Mouse (Mus musculus): ENCODE measurements around the gene Dmgdh.

Gene Dmgdh

GRCm38 (mm10) chr13:93710325-93710724 is 36.1 kb downstream of the Dmgdh start:
- no peak for DNase-seq (ENCODE audit: low spot score)

GRCm38 (mm10) chr13:93711226-93711625 is 37.0 kb downstream of the Dmgdh start:
- no peak for DNase-seq (ENCODE audit: low spot score)

GRCm38 (mm10) chr13:93712362-93712761 is 38.1 kb downstream of the Dmgdh start:
- no peak for DNase-seq (ENCODE audit: low spot score)

DNA sequence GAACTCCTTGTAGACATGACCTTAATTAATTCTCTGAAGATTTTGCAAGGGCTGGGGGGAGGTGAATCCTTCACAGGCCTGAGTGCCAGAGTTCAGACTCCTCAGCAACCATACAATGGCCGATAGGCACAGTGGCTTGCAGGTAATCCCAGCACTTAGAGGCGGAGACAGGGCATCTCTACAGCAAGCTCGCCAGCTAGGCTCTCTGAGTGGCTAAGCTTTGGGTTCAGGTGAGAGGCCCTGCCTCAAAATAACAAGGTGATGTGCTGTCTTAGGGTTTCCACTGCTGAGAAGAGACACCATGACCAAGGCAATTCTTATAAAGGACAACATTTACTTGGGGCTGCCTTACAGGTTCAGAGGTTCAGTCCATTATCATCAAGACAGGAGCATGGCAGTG is 39.6 kb downstream of the Dmgdh start:
- no peak for DNase-seq (ENCODE audit: low spot score)

DNA sequence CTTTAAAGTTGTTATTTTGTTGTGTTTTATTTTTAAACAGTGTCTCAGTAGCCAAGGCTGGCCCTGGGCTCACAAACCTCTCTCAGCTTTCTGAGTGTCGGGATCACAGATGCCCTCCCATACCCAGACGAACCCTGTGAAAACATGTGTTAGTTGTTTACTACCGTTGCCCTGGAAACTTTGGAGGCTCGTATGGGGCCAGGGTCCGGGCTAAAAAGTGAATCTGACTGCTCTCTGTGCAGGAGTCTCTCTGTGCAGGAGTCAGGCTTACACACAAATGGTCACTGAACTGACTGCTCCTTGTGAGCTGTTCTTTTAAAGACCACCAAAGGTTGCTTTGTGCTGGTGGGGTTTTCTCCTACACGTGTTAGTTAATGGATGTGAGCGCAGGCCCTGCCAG is 42.9 kb downstream of the Dmgdh start:
- DNase-seq (ENCODE audit: low spot score): peak; percentile 35

- DNase-seq (ENCODE audit: low spot score): peak; percentile 85
These were observed 44.7 kb downstream of the Dmgdh start for GRCm38 (mm10) chr13:93718948-93719347.

GRCm38 (mm10) chr13:93721916-93722315 is 47.7 kb downstream of the Dmgdh start:
- DNase-seq (ENCODE audit: low spot score): no peak

- no peak for DNase-seq (ENCODE audit: low spot score)
These were observed 49.2 kb downstream of the Dmgdh start for GRCm38 (mm10) chr13:93723455-93723854.

DNA sequence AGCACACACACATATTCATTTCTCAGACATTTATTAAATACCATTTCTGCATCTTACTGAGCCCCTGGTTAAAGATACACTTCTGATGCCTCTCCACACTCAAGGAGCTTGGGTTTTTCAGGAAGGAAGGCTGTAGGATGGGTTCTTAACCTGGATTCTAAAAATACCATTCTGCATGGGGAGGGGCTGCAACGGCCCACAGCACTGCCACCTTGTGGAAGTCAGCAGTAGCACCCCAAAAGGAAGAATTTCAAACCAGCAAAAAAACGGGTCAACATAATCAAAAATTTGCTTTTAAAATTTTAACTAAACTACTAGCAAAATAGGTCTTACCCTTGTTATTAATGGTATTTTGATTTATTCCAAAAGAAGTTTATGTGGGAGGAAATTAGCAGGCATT is 50.0 kb downstream of the Dmgdh start:
- DNase-seq (ENCODE audit: low spot score): no peak

GRCm38 (mm10) chr13:93735131-93735636 is 61.0 kb downstream of the Dmgdh start:
- DNase-seq (ENCODE audit: low spot score): no peak

GRCm38 (mm10) chr13:93744118-93744517 is 69.9 kb downstream of the Dmgdh start:
- DNase-seq (ENCODE audit: low spot score): peak; percentile 29

DNA sequence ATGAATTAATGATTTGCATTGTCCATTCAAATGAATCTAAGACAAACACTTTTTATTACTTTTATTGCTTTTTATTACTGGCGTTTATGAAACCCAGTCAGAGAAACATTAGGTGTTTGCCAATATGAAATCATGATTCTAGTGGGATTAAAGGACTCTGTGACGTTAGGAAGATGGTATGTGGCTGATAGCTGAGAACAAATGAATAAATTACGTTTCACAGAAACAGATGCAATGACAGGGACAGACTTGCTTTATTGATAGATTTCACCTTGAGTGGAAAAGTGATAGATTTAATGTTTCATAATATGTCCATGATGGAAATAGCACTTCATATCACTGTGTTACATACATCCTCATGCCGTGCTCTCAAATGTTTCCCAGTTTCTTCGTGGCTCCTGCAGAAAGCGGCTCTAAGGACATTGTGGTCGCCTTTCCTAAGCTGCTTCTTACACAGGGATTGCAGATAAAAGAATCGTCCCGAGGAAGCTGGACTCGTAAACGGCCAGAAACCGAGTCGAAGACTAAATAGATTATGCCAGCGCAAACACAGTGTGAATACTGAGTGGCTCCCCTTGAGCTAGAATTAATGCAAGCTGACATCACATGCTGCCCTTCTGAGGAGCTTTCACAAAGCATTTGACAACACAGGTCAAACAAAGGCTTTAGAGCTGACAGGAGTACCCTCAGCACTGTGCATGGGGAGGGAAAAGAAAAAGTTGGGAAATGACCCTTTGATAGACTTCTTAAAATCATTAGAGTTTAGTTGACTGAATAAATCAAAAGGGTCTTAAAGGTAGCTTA is 78.6 kb downstream of the Dmgdh start:
- DNase-seq (ENCODE audit: low spot score): peak; percentile 52

DNA sequence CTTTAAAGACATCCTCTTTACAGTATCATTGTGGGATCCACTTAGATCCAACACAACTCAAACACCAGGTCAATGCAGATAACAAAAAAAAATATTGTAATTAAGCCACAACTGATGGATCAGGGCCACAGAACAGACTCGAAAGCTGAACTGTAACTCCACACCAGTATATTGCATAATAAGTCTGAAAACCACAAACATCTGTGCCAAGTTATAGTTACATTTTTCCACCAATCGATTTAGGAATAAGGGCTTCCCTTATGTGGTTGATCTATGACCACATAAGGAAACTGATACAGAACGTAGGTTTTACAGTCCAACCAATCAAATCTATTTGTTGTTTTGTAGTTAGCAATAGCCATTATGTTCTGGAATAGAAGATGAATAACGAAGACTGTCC is 80.9 kb downstream of the Dmgdh start:
- DNase-seq (ENCODE audit: low spot score): no peak

DNA sequence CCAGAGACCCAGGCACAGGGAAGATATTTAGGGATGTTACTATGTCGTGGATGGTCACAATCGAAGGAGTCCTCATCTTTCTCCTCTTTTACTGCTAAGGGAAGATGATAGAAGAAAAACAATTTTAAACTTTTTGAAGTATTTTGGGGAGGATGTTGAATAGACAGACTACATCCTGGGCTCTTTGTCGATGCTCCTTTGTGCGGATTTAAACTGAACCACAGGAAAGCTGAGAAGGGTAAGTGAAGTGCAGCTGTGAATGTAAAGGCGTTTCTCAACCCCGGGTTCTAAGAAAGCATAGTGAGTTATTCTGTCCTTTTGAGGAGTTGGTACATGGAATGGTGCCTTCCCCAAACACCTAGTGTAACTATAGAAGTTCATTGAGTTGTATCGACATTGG is 82.4 kb downstream of the Dmgdh start:
- DNase-seq (ENCODE audit: low spot score): no peak

DNA sequence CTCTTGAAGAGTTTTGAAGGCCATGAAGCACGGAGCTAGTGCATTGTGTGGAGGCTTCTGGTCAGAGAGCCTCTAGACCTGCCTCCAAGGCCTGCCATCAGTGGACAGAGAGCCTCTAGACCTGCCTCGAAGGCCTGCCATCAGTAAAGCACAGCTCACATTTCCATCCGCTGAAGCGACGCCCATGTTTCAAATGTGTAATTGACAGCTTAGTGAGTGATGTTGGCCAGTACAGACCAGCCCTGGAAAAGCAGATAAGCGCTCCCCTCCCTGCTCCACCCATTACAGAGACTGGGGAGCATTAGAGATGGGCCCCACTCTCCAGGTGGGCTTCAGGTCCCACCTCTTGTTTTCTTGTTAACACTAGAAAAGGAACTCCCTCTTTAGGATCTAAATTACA is 83.3 kb downstream of the Dmgdh start:
- DNase-seq (ENCODE audit: low spot score): no peak

DNA sequence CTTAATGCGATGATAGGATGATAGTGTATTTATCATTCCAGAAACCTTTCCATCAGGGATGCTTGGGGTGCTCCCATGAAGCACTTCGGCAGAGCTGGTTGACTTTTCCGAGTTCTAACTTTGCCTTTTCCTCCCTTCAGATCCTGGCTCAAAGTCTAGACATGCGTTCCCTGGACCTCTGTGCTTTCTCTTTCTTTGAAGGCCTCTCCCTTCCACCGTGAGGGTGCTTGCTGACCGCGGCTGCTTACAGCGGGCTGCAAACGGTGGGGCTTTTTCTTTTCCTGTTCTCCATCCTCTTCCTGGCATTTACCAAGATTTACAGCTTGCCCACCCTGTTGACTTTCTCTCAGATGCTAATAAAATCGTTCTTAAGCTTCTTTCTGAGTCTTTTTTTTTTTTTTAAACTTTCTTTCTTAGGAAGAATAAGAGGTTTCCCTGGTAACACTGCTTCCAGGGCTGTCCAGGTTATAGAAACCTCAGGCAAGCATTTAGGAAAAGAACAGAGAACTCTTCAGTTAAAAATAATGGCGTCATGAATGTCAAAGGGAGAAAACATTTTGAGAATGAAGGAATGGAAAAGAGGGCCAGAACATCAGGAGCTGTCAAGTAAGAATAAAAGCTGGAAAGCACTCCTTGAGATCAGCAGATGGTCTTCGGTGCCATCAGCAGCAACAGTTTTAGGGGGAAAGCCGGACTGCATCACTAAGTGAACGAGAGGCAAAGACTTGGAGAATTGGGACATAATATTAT is 84.1 kb downstream of the Dmgdh start:
- no peak for DNase-seq (ENCODE audit: low spot score)

DNA sequence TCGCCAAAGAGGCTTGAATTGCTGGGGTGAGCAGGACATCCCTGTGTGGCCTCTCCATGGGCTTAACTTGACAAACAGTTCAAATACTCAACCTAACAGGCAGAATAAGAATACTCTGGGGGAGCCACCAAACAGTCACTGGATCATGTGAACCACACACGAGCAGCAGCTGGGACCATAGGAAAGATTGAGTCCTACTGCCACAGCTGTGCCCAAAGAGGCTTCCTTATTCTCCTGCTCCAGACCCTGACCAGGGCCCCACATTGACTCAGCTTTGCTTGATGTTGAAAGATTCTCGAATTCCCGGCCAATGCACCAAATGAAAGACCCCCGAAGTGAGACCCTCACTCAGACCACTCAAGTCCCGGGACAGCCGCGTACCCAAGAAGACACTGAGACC is 87.6 kb downstream of the Dmgdh start:
- DNase-seq (ENCODE audit: low spot score): no peak

DNA sequence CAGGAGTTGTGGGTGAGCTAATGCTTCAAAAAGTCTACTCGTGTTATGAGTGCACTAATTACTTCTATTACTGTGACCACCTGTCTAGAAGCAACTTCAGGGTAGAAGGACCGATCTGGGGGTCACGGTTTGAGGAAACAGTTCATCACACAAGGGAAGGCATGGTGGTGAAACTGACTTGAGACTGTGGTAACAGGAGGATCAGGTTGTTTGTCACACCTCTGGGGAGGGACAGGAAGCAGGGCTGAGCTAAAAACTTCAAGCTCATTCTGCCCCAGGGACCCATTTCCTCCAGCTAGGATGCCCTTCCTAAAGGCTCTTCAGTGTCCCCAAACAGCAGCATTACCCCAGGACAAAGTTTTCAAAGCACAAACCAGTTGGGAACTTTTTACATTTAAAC is 88.6 kb downstream of the Dmgdh start:
- no peak for DNase-seq (ENCODE audit: low spot score)

- no peak for DNase-seq (ENCODE audit: low spot score)
These were observed 90.2 kb downstream of the Dmgdh start for GRCm38 (mm10) chr13:93764321-93764973.

DNA sequence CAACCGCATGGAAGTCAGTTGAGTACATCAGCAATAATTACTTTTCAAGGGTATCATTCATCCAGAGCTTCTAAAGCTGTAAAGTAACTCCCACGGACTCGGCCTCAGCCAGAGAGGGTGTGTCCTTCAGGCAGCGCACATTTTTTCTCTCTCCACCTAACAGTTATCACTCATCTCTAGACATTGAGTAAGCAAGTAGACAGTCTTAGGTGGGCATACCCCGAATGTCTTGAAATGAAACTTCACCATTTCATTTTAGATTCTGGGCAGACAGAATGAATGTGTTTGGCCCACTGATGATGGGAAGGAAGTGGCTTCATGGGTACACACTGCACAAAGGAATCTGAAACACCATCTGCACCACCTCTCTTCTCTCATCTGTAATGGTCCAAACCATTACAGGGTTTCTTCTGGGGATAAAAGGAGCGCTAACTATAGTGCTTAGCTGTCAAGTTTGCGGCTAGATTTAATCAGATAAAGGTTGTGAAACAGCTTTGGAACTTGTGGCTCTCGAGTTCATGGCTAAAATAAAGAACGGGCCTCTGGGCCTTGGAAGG is 96.9 kb downstream of the Dmgdh start:
- no peak for DNase-seq (ENCODE audit: low spot score)

GRCm38 (mm10) chr13:93771588-93772278 is 97.5 kb downstream of the Dmgdh start, which contains the start of gene Arsb:
TSS of gene Arsb (plus strand) at chr13:93771630.
- DNase-seq (ENCODE audit: low spot score): peak; percentile 92

- DNase-seq (ENCODE audit: low spot score): no peak
These were observed 98.0 kb downstream of the Dmgdh start for GRCm38 (mm10) chr13:93772279-93772636.
